Mouse (Mus musculus) CD4-positive, CD25-positive, alpha-beta regulatory T cell, adult 2 months (primary cell): ENCODE measurements around the gene Zbtb18.

Experiments used
- DNase-seq: peaks from one replicate; pipeline ENCODE4 v3.0.0-alpha.2; 2012; ENCODE audit warnings: low read depth, low spot score

Zbtb18 gene

DNA sequence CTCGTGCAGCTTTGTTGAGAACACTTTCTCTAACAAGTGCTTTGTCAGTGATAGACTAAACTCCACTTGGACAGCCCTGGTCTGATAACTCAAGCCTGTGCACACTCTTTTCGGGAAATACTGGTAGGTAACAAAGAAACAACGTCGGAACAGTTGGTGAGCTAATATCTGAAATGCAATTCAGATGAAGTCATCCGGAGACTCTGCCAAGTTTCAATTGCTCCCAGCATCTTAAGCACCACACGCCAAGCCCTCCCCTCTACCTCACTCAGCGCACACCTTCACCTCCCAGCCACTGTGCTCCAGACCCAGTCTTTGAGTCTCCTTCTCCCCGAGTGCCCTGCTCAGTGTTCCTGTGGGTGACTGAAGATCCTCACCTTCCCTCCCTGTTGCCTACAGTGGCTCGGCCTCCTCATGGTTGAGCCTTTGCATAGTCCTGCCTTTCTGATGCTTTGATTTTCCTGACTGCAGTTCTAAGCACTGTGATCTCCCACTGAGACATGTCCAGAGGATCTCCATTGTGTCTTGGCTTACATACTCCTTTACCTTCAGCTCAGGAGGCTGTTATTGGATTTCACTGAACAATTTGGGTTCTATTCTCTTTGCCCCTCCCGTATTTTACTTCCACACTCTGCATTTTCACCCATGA lies 37.3 kb downstream of the Zbtb18 start:
- no peak for DNase-seq

DNA sequence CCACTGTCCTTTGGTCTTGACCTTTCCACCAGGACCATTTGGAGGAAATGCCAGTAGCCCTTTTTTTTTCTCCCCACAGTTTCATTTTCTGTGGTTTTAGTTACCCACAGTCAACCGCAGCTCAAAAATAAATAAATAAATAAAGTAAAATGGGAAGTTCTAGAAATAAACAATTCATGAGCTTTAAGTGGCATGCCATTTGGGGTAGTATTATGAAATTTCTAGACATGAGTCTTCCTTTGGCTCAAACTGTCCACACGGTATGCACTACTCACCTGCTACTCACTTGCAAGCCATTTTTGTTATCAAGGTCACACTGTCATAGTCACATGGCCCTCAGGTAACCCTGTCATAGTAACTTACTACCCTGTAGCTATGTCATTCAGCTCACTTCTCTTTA lies 41.5 kb downstream of the Zbtb18 start:
- DNase-seq = no peak

DNA sequence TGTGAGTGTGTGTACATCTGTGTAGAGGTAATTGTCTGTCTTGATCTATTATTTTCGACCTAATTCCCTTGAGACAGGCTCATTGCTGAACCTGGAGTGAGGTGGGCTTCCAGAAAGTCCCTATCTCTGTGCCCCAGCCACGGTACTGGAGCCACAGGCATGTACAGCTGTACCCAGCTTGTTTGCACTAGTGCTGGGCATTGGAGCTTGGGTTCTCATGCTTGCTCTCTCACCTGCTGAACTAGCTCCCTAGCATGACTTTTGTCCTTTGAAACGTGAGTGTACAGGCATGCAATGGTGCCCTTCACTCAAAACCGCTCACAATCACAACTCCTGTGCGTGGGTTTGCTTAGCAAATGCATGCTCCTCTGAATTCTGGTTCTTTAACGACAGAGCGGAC lies 42.1 kb downstream of the Zbtb18 start:
- DNase-seq = no peak

DNA sequence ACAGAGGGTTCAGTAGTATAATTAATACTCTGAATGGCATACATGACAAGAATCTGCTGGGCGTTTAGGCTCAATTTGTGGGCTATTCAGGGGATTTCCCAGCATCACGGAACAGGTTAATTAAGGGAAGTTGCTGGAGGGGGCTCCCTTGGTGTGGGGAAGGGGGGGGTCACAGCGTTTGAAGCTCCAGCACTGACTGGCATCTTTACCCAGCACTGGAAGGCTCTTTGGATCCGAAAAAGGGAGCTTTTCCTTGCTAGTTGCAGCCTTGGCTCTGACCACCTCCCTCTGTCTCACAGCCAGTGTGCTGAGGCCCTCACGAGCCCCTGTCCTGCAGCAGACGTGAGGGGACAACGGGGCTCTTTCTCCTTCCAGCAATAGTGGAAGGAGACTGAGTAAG lies 42.5 kb downstream of the Zbtb18 start:
- no peak for DNase-seq

DNA sequence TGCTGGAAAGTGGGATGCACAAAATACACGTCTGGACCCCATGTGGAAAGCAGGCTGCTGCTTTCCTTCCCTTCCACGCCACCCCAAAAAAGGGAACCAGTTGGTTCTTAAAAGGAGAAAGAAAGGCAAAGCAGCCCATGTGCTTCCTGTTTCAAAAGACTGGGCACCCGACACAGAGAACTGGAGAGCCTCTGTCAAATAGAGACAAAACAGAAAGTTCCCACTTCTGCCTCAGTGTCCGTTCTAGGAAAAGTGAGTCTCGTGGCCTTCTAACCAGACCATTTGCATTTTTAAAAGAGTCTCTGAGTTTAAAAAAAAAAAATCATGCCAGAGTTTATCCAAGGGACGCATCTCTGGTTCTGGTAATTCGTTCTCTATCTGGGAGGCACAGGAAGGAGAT lies 47.7 kb downstream of the Zbtb18 start:
- no peak for DNase-seq

DNA sequence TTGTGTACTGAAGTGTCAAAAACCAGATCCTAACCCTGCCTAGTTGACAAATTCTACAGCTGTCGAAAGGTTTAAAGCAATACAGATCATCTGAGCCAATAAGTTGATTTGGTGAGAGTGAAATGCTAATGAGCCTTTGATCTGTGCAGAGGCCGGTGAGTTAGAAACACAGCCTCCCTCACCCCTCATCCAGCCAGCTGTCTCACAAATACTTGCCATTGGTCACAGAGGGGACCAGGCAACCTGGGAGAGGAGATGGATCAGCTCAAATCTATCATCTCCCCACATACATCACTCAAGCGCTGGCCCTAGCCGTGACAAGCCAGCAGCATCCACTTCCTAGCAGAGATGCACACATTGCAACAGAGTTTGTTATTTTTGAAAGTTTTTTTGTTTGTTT lies 48.7 kb downstream of the Zbtb18 start:
- DNase-seq = no peak

DNA sequence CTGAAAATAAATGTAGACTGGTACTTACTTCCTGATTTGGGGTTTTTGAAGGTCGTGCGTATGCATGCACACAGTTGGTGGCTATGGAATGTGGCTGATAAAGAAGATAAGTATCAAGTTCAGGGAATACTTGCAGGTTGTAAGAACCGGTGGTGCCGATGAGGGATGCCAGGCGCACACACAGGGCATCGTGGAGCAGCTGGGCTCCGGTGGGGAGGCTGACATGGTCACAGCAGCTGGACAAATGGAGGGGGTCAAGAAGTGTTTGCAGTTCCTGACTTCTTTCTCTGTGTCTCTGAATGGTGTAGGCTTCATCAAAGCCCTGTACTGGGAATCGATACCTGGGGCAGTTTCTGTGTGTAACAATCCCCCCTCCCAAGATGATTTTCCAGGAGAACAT lies 49.1 kb downstream of the Zbtb18 start:
- no peak for DNase-seq

DNA sequence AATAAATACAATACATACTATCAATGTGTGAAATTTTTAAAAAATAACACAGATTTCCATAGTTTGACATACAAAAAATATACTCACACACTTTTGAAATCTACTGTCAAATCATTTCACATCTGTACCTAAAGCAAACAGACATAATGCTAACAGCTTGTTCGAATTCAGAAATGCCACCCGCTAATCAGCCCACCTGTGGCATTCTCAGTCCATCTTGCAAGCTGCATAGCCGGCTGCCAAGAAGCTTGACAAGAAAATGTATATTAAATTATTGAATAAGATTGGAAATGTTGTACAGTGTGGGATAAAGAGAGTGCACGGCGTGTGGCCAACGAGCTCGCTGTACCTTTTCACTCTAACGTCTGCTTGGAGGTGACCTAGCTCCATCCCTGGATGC lies 52.2 kb downstream of the Zbtb18 start:
- no peak for DNase-seq

DNA sequence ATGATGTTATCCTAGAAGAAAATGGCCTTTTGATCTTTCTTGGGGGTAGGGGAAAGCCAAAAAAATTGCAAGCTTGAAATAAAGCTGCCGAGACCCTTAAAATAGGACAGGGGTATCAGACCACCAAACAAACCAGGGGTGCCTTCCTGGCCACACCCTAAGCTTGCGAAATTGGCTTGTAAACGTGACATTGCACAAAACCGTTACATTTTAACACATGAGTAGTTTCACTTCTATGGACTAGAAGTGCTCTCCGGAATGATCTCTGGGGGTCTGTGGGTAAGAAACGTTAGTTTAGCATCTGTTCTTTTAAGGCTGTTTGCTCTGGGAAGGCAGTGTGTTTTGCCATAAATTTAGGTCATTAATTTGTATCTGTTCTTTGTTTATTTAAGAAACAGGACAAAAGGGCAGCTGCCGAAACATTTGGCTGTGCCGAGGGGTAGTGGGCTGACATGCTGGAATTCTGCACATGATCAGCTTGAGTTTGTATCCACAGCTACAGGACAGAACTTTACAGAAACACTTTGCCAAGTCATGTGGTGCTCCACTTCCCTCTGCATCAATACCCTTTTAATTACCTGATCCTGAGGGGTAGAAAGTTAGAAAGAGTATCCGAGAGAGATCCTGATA lies 52.9 kb downstream of the Zbtb18 start:
- no peak for DNase-seq
